Mouse (Mus musculus): Measurements from ENCODE around the gene Foxn2.

DNA sequence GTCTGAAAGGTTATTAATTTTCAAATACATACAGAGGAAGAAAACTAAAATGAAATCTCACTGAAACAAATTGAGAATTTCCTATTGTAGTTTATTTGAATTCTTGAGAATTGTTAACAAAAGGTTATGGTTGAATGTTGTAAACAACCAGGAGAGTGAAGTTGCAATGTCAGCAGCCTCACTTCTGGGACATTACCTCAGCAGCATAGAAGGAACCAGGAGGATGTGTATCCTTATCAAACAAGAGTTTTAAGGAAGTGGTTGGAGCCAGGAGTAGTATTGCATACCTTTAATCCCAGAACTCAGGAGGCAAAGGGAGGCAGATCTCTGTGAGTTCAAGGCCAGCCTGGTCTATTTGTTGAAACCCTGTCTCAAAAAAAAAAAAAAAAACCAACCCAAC lies 37.2 kb downstream of the Foxn2 start:
- TF ChIP-seq EP300 (IDR thresholded peaks at IDR 0.05; ENCODE audit: low read depth) (no peak), CTCF (IDR thresholded peaks at IDR 0.05; ENCODE audit: low read depth) (no peak)

All from heart, postnatal 0 days (tissue).